Mouse (Mus musculus): ENCODE measurements around the gene Mindy2.

DNA sequence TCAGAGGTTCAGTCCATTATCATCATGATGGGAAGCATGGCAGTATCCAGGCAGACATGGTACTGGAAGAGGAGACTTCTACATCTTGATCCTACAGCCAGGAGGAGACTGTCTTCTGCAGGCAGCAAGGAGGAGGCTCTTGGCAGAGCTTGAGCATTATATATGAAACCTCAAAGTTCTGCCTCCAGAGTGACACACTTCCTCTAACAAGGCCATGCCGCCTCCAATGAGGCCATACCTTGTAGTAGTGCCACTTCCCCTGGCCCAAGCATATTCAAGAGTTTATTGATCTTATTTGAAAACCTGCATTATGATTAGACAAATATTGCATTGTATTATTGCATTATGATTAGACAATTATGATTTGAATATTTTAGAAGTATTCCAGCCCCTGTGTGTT lies 49.5 kb upstream of the Mindy2 start:
- no peak for TF ChIP-seq EP300 (IDR thresholded peaks at IDR 0.05; ENCODE audit: low read depth)
- TF ChIP-seq CTCF (IDR thresholded peaks at IDR 0.05; ENCODE audit: low read depth) = 0 out of 2 replicates have a peak, but pooled peaks have one; percentile 2

Measured in liver, postnatal 0 days (tissue).